Mouse (Mus musculus) ES-E14 (cell line): ENCODE results near the gene Gm10570. TPM values are rescaled to one million over a fixed set of nuclear protein-coding genes. Genes with fewer than 3 reads are reported as not detected.

Experiments used
- DNase-seq: peaks from one replicate; pipeline ENCODE4 v3.0.0-alpha.2; 2013; ENCODE audit warnings: low read depth, low spot score
- H3K27ac ChIP-seq: 2 replicates; pipeline ENCODE4 v1.5.1; 2012; ENCODE audit warnings: low read depth, mild to moderate bottlenecking, low read length, moderate library complexity, mixed read lengths; ENCODE audit not compliant: poor library complexity, insufficient read depth, severe bottlenecking
- H3K36me3 ChIP-seq: 2 replicates; pipeline ENCODE4 v1.6.1; 2012; ENCODE audit warnings: mild to moderate bottlenecking, low read length, moderate library complexity, mixed read lengths; ENCODE audit not compliant: control insufficient read depth, poor library complexity, insufficient read depth, severe bottlenecking
- H3K4me1 ChIP-seq, 2 experiments: fragments of 150-350 bp in 1 of 2; sonication (generic) in 1 of 2; 2 replicates each; pipeline ENCODE4 v1.6.1; 2012; ENCODE audit warnings: low read length in 2 of 2, mild to moderate bottlenecking in 1 of 2, mixed read lengths in 1 of 2; ENCODE audit not compliant: control insufficient read depth in 2 of 2, insufficient read depth in 2 of 2, poor library complexity in 1 of 2
- H3K4me3 ChIP-seq, 2 experiments: fragments of 150-350 bp in 1 of 2; sonication (generic) in 1 of 2; 2 replicates each; pipeline ENCODE4 v1.5.1; 2012; ENCODE audit warnings: low read length in 2 of 2, low read depth in 1 of 2, mild to moderate bottlenecking in 1 of 2, mixed read lengths in 1 of 2; ENCODE audit not compliant: insufficient read depth in 1 of 2, poor library complexity in 1 of 2, severe bottlenecking in 1 of 2
- H3K9ac ChIP-seq: 2 replicates; pipeline ENCODE4 v1.6.1; 2012; ENCODE audit warnings: low read depth, mild to moderate bottlenecking, low read length, mixed read lengths; ENCODE audit not compliant: poor library complexity, insufficient read depth, severe bottlenecking
- H3K9me3 ChIP-seq: fragments of 150-350 bp; sonication (generic); 2 replicates; pipeline ENCODE4 v1.6.1; 2012; ENCODE audit warnings: low read depth, mild to moderate bottlenecking, low read length; ENCODE audit not compliant: control insufficient read depth, insufficient read depth
- CHD2 ChIP-seq: IDR thresholded peaks from 2 replicates; pipeline ENCODE4 v1.6.1; 2014; ENCODE audit warnings: mild to moderate bottlenecking, low read depth, low read length, inconsistent platforms
- HCFC1 ChIP-seq: IDR thresholded peaks from 2 replicates; pipeline ENCODE4 v1.6.1; 2012; ENCODE audit warnings: low read length, inconsistent platforms, borderline replicate concordance; ENCODE audit not compliant: insufficient read depth
- MAFK ChIP-seq: IDR thresholded peaks from 2 replicates; pipeline ENCODE4 v1.6.1; 2014; ENCODE audit warnings: mild to moderate bottlenecking, low read depth, low read length, inconsistent platforms; ENCODE audit not compliant: insufficient read depth
- ZC3H11A ChIP-seq: IDR thresholded peaks from 2 replicates; pipeline ENCODE4 v1.6.1; 2012; ENCODE audit warnings: low read depth, mild to moderate bottlenecking, inconsistent platforms, low read length, borderline replicate concordance
- ZNF384 ChIP-seq: IDR thresholded peaks from 2 replicates; pipeline ENCODE4 v1.6.1; 2012; ENCODE audit warnings: low read depth, low read length, inconsistent platforms
- in situ Hi-C, 2 experiments: fragments of 600-800 bp; cut with MboI; formaldehyde crosslinking; loops; one replicate each; pipeline ENCODE4 v1.15.1; 2025; ENCODE audit warnings: low sequenced_read_pairs in 2 of 2, inconsistent platforms in 1 of 2; ENCODE audit not compliant: unreplicated experiment in 2 of 2
- total RNA-seq: library from RNA; depleted of rRNA; stranded (reverse); fragments of 300-350 nt; gene quantifications from 2 replicates; pipeline ENCODE4 v1.2.3, GENCODE M21; 2012; rRNA removed

The Gm10570 gene
- total RNA-seq, result 0.49 TPM in 1 of 2 replicates, not detected in the other

DNA sequence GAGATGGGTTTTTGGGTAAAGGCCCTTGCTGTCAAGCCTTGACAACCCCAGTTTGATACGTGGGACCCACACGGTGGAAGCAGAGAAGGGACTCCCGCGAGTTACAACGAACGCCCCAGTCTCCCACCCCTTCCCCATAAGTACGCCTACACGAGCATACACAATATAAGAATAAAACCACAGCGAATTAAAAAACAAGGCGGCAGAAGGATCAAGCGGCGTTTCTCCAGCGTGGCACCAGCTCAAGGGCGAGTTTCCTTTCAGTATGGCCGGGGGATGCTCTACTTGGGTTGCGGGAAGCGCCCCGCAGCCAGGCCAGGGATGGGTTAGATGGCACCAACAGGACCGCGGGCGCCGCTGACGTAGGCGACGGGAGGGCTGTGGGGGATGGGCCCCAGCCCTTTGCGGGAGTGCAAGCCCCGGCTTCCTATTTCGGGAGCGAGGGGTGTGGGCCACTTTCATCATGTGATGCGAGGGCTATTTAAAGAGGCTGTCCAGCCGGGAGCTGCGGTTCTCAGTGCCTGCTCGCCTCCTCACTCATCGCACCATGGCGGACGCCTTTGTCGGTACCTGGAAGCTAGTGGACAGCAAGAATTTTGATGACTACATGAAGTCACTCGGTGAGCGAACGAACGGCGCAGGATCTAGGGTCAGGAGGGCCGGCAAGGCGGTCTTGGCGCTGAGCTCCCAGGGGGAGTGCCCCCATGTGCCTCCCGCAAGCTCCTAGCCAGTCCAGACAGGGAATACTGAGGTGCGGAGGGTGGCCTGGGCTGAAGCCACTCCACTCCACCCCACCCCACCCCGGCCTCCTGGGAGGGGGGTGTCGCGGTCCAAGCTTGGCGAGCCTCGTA is at the start of gene Gm10570, which contains the start of gene Fabp3:
Gene Gm10570, minus strand, starts transcription at position 444 of the 851 bp plus-strand sequence.
Gene Fabp3, plus strand, starts transcription at position 365 of the 851 bp plus-strand sequence.
- H3K27ac ChIP-seq, result peak within 1 kb of the TSS; percentile 54
- no peak for TF ChIP-seq MAFK
- TF ChIP-seq CHD2, result 0 out of 2 replicates have a peak, but pooled peaks have one; percentile 22
- TF ChIP-seq HCFC1, result peak; percentile 35; the same call in 1 of the 2 replicates
- peaks cover 9 to 31% of the 10 kb centered on the region in 2 experiments for H3K4me1 ChIP-seq
- peak within 1 kb of the TSS; percentile 81 to 86 for H3K4me3 ChIP-seq
- peak within 1 kb of the TSS; percentile 77 for H3K9ac ChIP-seq
- in situ Hi-C loops, result no loop called here
- H3K9me3 ChIP-seq, result no peaks in the 10 kb centered on the region
- H3K36me3 ChIP-seq, result peaks cover 25% of the 10 kb centered on the region
- peak; percentile 56 for DNase-seq

DNA sequence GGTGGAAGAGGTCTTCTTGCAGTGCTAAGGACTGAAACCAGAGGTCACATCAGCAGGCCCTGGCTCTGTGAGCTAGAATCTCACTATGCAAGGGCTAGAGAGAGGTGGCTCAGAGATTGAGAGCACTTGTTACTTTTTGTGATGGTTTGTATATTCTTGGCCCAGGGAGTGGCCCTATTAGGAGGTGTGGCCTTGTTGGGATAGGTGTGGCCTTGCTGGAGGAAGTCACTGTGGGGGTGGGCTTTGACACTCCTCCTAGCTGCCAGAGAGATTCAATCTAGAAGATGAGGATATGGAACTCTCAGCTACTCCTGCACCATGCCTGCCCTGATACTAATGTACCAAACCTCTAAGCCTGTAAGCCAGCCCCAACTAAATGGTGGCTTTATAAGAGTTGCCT is 49.5 kb upstream of the Gm10570 start:
- no peak overlapping the region for H3K9ac ChIP-seq
- in situ Hi-C loops, result no loop called here
- peaks cover 7 to 10% of the 10 kb centered on the region in 2 experiments for H3K4me1 ChIP-seq
- H3K4me3 ChIP-seq, result no peak overlapping the region
- H3K27ac ChIP-seq, result no peak overlapping the region; the same call in 1 of the 2 replicates
- H3K9me3 ChIP-seq, result no peaks in the 10 kb centered on the region
- H3K36me3 ChIP-seq, result peaks cover 6% of the 10 kb centered on the region; the same call in 1 of the 2 replicates
- TF ChIP-seq HCFC1, result no peak
- no peak for TF ChIP-seq ZNF384
- TF ChIP-seq ZC3H11A, result no peak
- TF ChIP-seq MAFK, result no peak
- no peak for TF ChIP-seq CHD2
- peak; percentile 38 for DNase-seq

DNA sequence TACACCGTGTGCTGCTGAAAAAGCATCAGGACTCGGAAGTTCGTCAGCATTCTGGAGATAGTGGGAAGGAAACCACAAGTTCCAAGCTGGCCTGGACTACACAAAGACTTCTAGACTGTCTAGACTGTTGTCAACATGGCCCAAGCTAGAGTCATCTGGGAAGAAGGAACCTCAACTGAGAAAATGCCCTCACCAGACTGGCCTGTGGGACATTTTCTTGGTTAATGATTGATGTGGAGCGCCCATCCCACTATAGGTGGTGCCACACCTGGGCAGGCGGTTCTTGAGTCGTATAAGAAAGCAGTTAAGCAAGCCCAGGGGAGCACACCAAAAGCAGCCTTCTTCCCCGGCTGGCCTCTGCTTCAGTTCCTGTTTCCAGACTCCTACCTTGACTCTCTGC is 44.1 kb upstream of the Gm10570 start:
- Histone ChIP-seq H3K4me3 (no peak overlapping the region), H3K36me3 (peaks cover 18% of the 10 kb centered on the region)
- in situ Hi-C loops, result no loop called here

DNA sequence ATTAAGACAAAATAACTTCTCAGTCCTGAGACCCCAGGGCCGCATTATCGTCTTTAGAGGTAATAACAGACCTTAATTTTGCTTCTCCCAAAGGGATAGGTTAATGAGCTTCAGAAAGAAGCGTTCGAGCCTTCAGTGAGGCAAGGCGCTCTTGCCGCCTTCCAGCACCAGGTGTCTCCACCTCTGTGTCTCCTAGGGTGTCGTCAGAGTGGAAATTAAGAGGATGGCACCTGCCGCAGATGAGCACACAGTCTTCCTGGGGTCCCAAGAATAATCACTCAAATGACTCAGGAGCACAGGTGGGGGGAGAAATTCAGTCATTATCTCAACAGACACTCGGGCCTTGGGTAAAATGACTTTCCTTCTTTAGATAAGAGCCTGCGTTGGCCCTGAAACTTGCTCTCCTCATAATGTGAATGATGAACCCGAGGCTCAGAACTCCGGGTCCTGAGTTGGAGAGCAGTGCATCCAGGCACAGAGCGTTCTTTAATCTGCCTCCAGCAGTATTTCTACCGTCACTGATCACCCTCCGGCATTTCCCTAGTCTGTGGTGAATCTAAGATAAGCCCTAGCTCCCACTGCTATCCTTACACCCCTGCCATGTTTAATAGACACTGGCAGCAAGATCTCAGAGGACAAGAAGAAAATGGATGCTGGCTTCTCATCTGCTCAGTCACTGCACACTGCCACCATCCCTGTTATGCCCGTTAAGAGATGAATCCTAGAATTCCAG is 42.4 kb upstream of the Gm10570 start:
- peaks cover 18% of the 10 kb centered on the region for H3K36me3 ChIP-seq
- in situ Hi-C loops, result no loop called here

More for the DNA sequence above, 44.1 kb upstream of the Gm10570 start:
- no peak overlapping the region for H3K9ac ChIP-seq
- no peak overlapping the region for H3K27ac ChIP-seq
- no peaks in the 10 kb centered on the region for H3K9me3 ChIP-seq
- peaks cover under 1 to 2% of the 10 kb centered on the region in 2 experiments; a peak in 1 of 4 replicates for H3K4me1 ChIP-seq
- DNase-seq, result no peak
- TF ChIP-seq CHD2, result no peak
- no peak for TF ChIP-seq ZC3H11A
- TF ChIP-seq HCFC1, result no peak
- no peak for TF ChIP-seq MAFK
- TF ChIP-seq ZNF384, result no peak

More for the DNA sequence above, 42.4 kb upstream of the Gm10570 start:
- no peak for DNase-seq
- Histone ChIP-seq H3K9me3 (no peaks in the 10 kb centered on the region), H3K4me3 (no peak overlapping the region), H3K9ac (no peak overlapping the region), H3K27ac (no peak overlapping the region), H3K4me1 (no peaks in the 10 kb centered on the region)
- TF ChIP-seq ZNF384 (no peak), ZC3H11A (no peak), CHD2 (no peak), HCFC1 (no peak), MAFK (no peak)
